Mouse (Mus musculus) spleen, adult 2 months (tissue): ENCODE results near the gene Trip10.

ENCODE experiments used
- CTCF ChIP-seq: fragments of 200-500 bp; IDR thresholded peaks from 2 replicates; pipeline ENCODE4 v1.5.1; 2011; ENCODE audit warnings: mild to moderate bottlenecking, inconsistent platforms; ENCODE audit not compliant: insufficient read depth, insufficient read length, insufficient replicate concordance; ENCODE audit errors: extremely low read depth
- POLR2A ChIP-seq: fragments of 200-500 bp; IDR thresholded peaks from 2 replicates; pipeline ENCODE4 v1.6.1; 2011; ENCODE audit warnings: low read depth, low read length, inconsistent platforms

DNA sequence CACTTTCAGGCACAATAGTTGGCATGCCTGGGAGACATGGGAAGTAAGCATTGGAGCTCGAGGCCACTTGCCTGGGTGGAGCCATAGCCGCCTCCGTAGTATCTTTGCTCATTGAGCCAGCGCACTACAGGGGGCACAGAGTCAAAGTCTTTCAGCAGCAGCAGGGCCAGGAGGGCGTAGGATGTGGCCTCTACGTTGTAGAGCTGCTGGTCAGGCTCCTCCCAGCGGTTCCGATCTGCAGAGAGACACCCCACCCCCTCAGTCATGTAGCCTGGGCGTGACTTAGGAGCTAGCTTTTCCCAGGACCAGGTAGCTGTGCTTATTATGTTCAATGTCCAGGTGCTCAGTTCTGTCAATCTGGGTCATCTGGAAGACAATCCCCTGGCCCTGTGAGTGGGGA is 37.8 kb upstream of the Trip10 start:
- no peak for TF ChIP-seq CTCF
- TF ChIP-seq POLR2A, result no peak
